Mouse (Mus musculus) left cerebral cortex, postnatal 4 days (tissue): ENCODE data around the gene Prg4. TPM values are rescaled to one million over a fixed set of nuclear protein-coding genes. Genes with fewer than 3 reads are reported as not detected.

Experiments
- DNase-seq: peaks from one replicate; pipeline ENCODE4 v3.0.0-alpha.2; 2022
- intact Hi-C: fragments of 180-260 bp; cut with DNase I; formaldehyde crosslinking; loops from one replicate; pipeline ENCODE4 v1.15.1; 2025
- total RNA-seq, 2 experiments: library from RNA; stranded (reverse); gene quantifications; 2 replicates each; pipeline ENCODE4 v1.2.3; 2021

Gene Prg4
- total RNA-seq, result 1 to 10 TPM; 2.2 to 2.4 TPM

GRCm38 (mm10) chr1:150466132-150466531 is at the start of gene Prg4:
TSS of gene Prg4 (minus strand) at chr1:150466165.
- no peak for DNase-seq
- intact Hi-C loops, result no loop called here

- intact Hi-C loops, result no loop called here
- no peak for DNase-seq
Observed at GRCm38 (mm10) chr1:150513041-150513440, 47.1 kb upstream of the Prg4 start.

GRCm38 (mm10) chr1:150505794-150506193 is 39.8 kb upstream of the Prg4 start:
- no peak for DNase-seq
- intact Hi-C loops, result no loop called here

- no peak for DNase-seq
- intact Hi-C loops, result no loop called here
Observed at GRCm38 (mm10) chr1:150503321-150503720, 37.4 kb upstream of the Prg4 start.

- no peak for DNase-seq
- intact Hi-C loops, result no loop called here
Observed at GRCm38 (mm10) chr1:150498177-150498576, 32.2 kb upstream of the Prg4 start.

- DNase-seq, result no peak
- intact Hi-C loops, result no loop called here
Observed at GRCm38 (mm10) chr1:150497690-150498089, 31.7 kb upstream of the Prg4 start.

GRCm38 (mm10) chr1:150496626-150497302 is 30.8 kb upstream of the Prg4 start:
- no peak for DNase-seq
- intact Hi-C loops, result no loop called here

GRCm38 (mm10) chr1:150489148-150489547 is 23.2 kb upstream of the Prg4 start:
- no peak for DNase-seq
- intact Hi-C loops, result no loop called here

GRCm38 (mm10) chr1:150480674-150481073 is 14.7 kb upstream of the Prg4 start:
- no peak for DNase-seq
- intact Hi-C loops, result no loop called here

- intact Hi-C loops, result no loop called here
- DNase-seq, result no peak
Observed at GRCm38 (mm10) chr1:150472525-150472924, 6.6 kb upstream of the Prg4 start.

GRCm38 (mm10) chr1:150469992-150470391 is 4.0 kb upstream of the Prg4 start:
- intact Hi-C loops, result no loop called here
- no peak for DNase-seq

GRCm38 (mm10) chr1:150465364-150465763 is 601 bp downstream of the Prg4 start:
- DNase-seq, result no peak
- intact Hi-C loops, result no loop called here

GRCm38 (mm10) chr1:150463691-150464090 is 2.3 kb downstream of the Prg4 start:
- intact Hi-C loops, result no loop called here
- DNase-seq, result peak; percentile 3

GRCm38 (mm10) chr1:150463068-150463467 is 2.9 kb downstream of the Prg4 start:
- no peak for DNase-seq
- intact Hi-C loops, result no loop called here

GRCm38 (mm10) chr1:150460595-150460994 is 5.4 kb downstream of the Prg4 start:
- intact Hi-C loops, result no loop called here
- DNase-seq, result no peak

GRCm38 (mm10) chr1:150459599-150459998 is 6.4 kb downstream of the Prg4 start:
- intact Hi-C loops, result no loop called here
- no peak for DNase-seq

GRCm38 (mm10) chr1:150458977-150459376 is 7.0 kb downstream of the Prg4 start:
- intact Hi-C loops, result no loop called here
- DNase-seq, result no peak

GRCm38 (mm10) chr1:150441731-150442130 is 24.2 kb downstream of the Prg4 start:
- DNase-seq, result no peak
- intact Hi-C loops, result loop anchor here (5.0 kb wide), 1 partner anchor 34 kb away; no protein-coding TSS in a partner anchor

GRCm38 (mm10) chr1:150438641-150439040 is 27.3 kb downstream of the Prg4 start:
- DNase-seq, result no peak
- intact Hi-C loops, result loop anchor here (10.0 kb wide), 1 partner anchor 1006 kb away; no protein-coding TSS in a partner anchor

- intact Hi-C loops, result loop anchor here (10.0 kb wide), 1 partner anchor 929 kb away; no protein-coding TSS in a partner anchor
- no peak for DNase-seq
Observed at GRCm38 (mm10) chr1:150426216-150426615, 39.7 kb downstream of the Prg4 start.

GRCm38 (mm10) chr1:150425665-150426064 is 40.3 kb downstream of the Prg4 start:
- intact Hi-C loops, result loop anchor here (10.0 kb wide), 1 partner anchor 929 kb away; no protein-coding TSS in a partner anchor
- DNase-seq, result no peak

- no peak for DNase-seq
Observed at GRCm38 (mm10) chr1:150418426-150418825, 47.5 kb downstream of the Prg4 start.

GRCm38 (mm10) chr1:150416006-150416405 is 50.0 kb downstream of the Prg4 start:
- intact Hi-C loops, result no loop called here
- DNase-seq, result no peak

More at GRCm38 (mm10) chr1:150418426-150418825, 47.5 kb downstream of the Prg4 start:
- intact Hi-C loops, result no loop called here
